Mouse (Mus musculus): ENCODE results near the gene Vmn1r131.
"Not testable (repeated sequence)": the region's sequence is repeated elsewhere in the genome, so short reads cannot be mapped to it uniquely, and the experiment has no call there.

DNA sequence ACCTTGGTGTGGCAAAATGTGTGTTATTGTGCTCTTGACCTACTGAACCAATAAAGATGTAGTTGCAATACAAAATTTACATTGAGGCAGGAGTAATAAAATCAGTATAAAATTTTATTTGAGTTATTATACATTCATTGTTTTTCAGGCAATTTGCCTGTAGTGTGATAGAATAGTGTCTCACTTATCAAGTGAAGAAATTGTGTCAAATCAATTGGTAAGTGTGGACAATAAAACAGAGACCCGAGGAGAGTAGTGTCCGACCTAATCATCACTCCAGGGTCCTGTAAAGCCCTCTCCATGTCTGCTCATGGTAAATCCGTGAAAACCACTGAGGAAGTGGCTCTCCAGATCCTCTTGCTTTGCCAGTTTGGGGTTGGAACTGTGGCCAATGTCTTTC, 34.4 kb downstream of the Vmn1r131 start, which contains the start of gene Vmn1r130:
- not testable (repeated sequence) for TF ChIP-seq CTCF, POLR2A (IDR thresholded peaks at IDR 0.05; ENCODE audit: extremely low read depth, insufficient read depth, low read length)
